Mouse (Mus musculus): ENCODE measurements around the gene 4932438A13Rik.

Gene 4932438A13Rik

DNA sequence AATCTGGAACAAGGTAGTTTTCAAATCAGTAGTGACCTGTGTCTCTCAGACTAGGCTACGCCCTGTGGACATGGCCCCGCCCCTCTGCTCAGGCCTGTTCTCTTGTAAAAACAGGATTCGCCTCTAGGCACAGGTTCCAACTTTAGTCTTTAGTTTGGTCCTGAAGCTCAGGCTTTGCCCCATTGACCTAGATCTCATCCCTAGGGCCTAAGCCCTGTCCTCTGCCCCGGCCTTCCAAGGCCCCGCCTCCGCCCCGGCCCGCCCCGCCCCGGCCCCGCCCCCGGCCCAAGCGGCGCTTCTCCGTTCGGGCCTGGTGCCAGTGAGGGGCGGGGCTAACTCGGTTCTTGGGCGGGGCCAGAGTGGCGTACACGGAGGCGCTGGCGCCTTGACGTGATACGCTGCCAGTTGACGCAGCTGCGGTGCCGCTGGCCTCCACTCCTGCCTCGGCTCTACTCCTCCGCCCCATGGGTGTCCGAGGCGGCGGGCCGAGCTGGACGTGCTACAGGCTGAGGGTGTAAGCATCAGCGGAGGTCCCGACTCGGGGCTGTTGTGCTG lies at the start of gene 4932438A13Rik:
4932438A13Rik (plus strand) TSS at position 384 of the 555 bp plus-strand sequence.
- peak; percentile 88 for DNase-seq (ENCODE audit: low read depth, low spot score)

DNA sequence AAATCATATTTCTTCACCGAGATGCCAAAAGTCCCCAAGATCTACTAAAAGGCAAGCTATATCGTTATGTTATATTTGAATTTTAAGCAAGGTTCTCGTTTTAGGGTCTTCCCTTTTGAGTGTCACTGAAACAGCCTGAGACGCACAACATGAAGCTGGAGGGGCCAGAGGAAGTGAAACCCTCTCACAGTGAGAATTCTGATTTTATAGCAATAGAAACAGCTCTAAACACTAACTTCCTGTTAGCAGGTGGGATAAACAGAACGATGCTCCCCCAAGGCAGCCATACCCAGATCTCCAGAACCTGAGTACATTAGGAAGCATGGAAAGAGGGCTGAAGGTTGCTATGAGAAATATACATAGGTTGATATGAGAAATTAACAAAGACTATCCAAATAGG lies 46.3 kb upstream of the 4932438A13Rik start:
- DNase-seq (ENCODE audit: low read depth, low spot score), result no peak

DNA sequence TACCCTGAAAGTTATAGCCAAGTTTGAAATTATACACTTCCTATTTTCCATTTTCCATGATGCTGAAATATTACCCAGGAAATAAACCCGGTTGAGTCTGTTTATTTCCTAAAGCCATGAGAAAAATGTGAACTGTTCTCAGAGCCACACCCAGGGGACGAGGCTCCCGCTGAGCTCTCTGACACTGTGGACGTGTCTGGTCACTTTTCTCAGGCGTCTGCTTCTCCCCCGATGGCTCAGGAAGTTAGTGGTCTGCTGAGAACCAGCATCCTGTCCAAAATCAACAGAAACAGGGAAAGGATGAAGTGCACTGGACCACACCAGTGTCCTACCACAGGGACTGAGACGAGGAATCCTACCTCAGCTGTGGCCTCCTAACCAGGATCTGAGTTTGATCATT lies 43.5 kb upstream of the 4932438A13Rik start:
- DNase-seq (ENCODE audit: low read depth, low spot score), result no peak

DNA sequence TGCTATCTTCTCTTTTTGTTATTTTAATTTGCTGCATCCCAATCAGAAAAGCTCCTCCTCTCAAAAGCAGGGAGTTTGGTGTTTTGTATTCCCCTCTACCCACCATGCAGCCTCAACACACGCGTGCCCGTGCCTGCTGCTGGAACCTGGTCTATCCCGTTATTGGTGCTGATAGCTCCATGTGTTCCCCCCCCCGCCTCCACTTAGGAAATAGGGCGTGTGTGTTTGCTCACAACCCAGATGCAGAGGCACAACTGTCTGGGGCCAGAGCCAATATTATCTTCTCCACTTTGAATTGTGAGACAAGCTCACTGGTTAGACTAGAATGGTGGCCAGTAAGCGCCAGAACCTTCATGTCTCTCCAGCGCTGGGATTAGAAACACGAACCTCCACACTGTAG lies 41.9 kb upstream of the 4932438A13Rik start:
- no peak for DNase-seq (ENCODE audit: low read depth, low spot score)

DNA sequence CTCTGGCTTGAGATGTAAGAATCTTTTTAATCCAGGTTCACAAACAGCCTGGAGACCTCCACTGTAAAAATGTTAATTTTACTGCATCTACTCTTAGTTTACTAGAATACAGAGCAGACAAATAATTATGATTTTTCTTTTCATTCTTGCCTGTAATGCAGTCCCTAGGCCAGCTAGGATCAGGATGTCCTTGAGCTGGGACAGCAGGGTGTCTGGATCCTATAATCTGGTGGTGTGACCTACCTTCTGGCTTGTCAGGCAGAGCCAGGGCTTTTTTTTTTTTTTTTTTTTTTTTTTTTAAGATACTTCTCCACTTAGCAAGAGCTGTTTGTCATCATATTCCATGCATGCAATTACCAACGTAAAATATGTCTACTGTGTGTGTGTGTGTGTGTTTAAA lies 37.8 kb upstream of the 4932438A13Rik start:
- DNase-seq (ENCODE audit: low read depth, low spot score), result no peak

DNA sequence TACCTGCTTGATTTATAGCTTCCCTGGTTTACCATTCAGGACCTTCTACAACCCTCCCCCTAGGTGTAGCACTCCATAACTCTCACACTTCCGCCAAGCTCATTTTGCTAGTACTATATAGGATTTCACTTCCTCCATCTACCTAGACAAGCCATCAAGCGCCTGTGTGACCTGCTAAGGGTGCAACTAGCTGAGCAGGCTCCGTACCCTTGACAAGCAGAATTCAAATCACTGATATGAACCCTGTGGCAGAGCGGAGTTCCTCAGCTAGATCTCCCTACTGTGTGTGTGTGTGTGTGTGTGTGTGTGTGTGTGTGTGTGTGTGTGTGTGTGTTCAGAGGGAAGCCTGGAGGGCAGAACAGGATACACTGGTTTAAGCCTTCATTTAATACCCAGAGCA lies 37.4 kb upstream of the 4932438A13Rik start:
- DNase-seq (ENCODE audit: low read depth, low spot score), result no peak

DNA sequence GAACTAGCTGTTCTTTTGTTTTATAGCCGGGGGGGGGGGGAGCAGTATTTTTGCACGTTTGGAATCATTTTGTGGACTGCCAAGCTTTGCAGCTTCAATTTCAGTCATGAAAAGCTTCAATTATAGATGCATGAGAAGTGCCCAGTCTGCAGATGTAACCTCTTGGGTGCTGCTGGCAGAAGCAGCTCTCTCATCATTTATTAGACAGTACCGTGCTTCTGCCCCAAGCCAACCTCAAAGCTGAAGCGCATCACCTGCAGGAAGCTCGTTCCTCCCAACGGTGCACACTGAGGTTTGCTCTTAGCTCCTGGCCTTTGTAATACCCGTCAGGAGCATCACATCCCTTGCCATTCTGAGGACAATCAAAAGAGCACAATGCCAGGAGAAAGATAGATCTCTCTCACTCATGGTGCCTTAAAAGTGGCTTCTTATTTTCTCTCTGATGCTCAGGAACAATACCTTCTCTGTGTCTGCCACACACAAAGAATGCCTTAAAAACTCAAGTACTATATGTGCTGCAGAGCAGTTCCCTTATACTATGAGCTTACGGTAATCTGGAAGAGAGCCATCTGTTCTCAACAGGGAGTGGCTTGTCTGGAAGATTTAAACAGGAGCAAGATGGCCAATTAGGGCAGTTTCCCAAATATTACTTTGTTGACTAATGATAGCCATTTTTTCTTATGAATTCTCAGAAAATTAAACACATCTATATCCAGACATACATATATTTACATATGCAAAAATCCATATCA lies 35.5 kb upstream of the 4932438A13Rik start:
- no peak for DNase-seq (ENCODE audit: low read depth, low spot score)

DNA sequence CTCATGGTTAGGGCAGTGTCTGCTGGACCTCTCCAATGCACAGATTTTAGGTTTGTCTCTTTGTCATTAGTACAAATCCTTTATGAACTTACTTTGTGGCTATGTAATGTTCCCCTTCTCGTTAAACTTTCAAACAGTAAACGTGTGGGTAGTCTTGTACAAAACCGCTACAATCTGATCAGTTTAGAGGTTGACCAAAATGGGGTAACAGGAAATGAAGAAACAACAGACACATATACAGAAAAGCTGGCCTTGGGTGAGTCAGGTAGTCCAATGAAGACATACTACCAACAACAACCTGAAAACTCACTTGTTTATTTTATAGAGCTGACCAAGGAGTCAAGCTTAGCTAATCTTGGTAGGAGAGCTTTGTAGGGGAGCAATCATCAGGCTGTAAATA lies 32.7 kb upstream of the 4932438A13Rik start:
- no peak for DNase-seq (ENCODE audit: low read depth, low spot score)

DNA sequence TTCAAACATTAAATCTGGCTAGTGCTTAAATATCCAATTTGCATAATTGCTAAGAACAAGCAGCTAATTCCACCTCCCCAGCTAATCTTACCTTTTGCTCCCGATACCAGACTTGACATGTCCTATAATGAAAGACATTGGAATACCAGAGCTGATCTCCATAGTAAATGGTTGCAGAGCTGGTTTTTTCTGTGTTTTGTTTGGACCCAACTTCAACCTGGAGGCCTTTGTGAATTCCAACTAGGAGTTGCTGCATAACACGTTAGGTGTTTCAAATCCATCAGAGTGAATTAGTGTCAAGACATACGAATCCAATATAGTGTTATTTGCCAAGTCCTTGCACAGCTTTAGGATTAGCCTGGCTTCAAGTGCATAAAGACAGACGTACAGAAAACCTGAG lies 28.5 kb upstream of the 4932438A13Rik start:
- no peak for DNase-seq (ENCODE audit: low read depth, low spot score)

DNA sequence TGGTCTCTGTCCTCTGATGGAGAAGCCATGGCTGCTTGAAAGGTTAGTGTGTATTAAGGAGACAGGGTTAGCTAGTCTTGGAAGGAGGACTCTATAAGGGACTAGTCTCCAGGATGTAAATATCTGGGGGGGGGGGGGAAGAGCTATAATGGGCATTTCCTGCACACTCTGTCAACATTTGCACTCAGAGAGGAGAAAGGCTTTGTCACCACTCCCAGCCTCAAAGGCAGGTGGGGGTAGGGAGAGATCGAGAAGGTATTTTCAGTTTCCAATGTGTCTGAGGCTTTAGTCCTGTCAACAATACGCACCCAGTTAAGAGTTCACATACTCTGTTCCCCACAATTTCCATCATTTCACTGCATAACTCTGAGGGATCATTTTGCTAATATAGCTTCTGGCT lies 28.1 kb upstream of the 4932438A13Rik start:
- DNase-seq (ENCODE audit: low read depth, low spot score), result no peak

DNA sequence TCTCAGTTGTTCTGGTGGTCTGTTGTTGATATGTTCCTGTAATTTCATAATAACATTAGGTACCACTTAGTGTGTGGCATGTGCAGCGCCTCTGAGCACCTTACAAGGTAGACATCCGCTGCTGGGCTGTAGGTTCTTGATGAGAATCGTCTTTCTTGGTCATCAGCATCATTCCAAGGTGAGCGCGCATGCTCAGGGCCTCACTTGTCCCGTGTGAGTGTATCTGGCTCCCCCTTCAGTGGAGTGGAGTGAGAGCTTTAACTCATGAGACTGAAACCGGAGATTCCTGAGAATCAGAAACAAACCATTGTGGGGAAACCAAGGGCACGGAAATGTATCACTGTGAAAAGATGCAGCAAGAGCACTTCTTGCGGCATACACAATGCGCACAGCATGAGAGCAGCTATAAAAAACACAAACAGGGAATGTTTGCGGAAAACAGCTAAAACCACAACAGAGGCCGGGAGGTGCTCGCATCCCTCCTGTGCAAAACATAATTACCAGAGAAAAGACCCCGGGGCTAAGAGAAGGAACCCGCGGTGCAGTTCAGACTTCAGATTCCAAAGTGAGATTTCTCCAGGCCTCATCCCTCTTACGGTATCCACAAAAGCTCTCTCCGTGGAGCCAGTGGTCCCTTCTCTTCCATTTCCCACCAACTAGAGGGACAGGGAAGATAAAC lies 27.2 kb upstream of the 4932438A13Rik start:
- DNase-seq (ENCODE audit: low read depth, low spot score), result peak; percentile 30

DNA sequence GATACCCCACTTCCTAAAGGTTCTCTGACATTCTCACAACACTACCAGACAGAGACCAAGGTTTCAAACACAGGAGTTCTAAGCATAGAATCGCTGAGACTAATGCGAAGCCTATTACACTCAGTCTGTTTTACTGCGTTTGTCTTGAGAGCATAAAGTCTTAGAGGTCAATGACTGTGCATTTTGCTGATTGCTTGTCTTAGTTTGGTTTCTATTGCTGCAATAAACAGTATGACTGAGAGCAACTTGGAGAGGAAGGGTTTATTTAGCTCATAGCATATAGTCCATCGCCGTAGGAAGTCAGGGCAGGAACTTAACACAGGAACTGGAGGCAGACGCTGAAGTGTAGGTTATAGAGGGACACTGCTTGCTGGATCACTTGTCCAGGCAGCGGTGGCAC lies 26.1 kb upstream of the 4932438A13Rik start:
- no peak for DNase-seq (ENCODE audit: low read depth, low spot score)

DNA sequence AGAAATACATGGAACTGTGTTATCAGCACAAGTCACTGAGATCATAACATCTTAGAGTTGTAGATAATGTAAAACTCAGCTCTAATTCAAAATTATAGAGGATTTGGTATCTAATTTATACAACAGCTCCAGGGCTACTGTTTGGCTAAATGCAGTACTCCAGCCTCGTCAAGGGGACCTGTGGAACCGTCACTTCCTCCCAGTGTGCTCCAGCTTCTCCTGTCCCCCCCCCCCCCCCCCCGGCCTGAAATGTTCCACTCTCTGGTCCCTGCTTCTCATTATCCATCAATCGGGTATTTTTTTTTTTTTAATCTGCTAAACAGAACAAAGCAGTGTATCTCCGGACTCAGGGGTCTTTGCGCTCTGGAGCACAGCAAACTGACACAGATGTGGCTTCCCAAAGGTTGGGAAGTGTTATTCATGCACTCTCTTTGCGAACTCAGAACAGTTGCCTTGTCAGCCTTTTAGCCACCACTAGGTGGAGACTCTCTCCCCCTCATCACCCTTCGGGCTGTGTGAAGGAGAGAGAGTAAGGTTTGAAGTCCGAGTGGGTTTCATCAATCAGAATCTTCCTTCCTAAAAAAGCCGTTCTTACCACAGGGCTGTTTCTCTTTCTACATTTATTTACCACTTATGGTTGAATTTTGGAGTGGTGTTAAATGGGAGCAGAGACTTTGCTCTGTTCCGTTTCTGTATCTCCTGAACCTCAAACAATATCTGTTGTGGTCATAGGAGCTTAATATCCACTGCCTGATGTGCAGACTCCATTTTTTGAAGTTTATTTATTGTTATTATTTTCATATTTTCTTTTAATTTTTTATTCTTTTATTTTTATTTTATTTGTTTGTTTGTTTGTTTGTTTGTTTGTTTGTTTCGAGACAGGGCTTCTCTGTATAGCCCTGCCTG lies 22.0 kb upstream of the 4932438A13Rik start:
- DNase-seq (ENCODE audit: low read depth, low spot score), result peak; percentile 80

DNA sequence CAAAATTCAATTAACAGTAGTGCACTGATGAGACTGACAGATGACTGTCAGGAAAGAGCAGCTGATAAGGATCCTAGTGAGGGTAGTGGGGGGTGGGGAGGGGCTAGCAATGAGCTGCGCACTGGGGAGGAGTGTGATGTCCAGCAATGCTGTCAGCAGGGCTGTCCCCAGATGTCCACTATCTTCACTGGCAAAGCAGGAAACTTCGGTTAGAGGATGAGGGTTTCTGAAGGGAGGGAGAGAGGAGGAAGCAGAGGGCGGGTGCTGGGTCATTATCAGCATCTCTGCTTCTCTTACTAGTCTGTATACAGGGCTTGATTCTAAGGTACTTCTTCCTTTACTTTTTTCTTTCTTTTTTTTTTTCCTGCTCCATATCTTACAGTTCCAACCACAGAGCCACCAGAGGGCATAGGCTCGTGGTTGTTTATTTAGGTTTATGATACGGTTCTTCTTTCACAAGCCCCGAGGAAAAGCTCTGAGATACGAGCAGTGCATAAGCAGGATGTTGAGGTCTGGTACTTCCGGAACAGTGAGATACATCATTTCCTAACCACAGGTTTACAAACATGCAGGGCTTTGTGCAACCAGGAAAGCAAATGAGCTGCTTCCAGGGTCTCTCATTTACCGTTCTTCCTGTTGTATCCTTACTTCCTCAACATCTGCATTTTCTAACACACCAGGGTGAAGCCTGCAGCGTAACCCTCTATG lies 9.0 kb upstream of the 4932438A13Rik start:
- DNase-seq (ENCODE audit: low read depth, low spot score), result no peak

DNA sequence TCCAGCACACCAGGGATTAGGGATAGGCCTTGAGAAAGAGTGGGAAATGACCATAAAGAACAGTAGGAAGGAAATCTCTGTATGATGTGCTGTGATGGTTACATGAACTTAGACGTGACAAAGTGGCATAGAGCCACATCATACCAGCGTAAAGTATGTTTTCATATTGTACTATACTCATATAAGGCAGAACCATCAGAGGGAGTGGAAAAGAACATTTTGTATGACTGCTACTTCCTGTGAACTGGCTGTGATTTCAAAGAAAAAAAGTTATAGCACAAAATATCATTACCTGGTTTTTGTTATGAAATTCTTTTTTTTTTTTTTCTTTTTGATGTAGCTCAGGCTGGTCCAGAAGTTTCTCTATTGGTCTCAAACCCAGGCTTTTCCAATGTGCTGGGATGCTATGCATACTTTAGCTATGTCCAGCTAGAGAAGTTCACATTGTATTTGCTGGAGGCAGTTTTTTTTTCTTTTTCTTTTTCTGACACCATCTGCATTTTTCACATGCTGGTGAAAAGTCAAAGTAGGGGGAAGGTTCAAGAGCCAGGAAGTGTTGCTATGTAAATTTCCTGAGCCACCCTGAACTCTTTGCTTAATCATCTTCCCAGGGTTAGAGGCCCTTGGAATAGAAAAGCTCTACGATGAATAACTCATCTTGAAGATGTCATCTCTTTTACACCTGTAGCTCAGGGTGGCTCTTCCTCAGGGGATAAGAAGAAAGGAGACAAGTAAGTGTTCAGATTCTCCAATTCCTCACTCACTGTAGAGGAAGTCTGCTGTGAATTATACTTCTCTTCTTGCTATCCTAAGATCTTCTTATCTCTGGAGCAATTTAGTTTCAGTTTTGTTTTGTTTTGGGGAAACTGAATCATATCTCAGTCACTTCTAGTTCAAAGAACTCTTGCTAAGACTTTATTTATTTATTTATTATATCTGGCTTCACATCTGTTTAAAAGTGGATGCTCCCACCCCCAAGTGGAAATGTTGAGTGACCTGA lies 1.2 kb upstream of the 4932438A13Rik start:
- no peak for DNase-seq (ENCODE audit: low read depth, low spot score)

DNA sequence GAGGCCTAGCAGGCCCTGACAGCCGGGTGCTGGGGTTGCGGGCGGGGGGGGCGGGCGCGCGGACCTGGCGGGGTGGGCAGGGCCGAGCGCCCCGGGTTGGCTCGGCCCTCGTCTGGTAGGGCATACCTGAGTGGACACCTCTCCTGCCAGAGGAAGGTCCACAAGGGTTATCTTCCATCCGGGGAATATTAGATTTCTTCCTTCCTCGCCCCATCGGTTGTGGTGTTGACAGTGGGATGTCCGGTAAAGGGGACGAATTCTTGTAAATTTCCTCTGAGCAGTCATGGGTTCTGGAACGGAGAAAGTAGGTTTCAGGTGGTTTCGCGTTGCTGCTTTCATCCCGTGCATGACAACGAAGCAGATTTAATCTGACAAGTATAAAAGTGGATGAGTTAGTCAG lies 523 bp downstream of the 4932438A13Rik start:
- DNase-seq (ENCODE audit: low read depth, low spot score), result peak; percentile 26

DNA sequence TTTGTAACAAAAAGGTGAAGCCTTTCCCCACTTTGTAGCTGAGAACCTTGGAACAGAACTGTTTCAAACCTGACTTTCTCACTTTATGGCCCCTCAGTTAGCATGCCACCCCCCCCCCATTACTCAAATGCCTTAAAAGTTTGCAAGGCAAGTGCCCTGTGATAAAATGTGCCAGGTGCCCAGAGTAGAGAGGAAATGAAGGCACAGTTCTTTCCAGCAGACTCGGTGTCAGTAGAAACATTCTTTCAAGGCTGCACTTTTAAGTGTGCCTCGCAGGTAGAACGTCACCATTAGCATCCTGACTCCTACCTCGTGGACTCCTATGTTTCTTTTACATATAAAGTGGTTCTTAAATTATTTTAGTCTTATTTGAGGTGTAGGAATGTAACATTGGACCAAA lies 977 bp downstream of the 4932438A13Rik start:
- DNase-seq (ENCODE audit: low read depth, low spot score), result no peak

DNA sequence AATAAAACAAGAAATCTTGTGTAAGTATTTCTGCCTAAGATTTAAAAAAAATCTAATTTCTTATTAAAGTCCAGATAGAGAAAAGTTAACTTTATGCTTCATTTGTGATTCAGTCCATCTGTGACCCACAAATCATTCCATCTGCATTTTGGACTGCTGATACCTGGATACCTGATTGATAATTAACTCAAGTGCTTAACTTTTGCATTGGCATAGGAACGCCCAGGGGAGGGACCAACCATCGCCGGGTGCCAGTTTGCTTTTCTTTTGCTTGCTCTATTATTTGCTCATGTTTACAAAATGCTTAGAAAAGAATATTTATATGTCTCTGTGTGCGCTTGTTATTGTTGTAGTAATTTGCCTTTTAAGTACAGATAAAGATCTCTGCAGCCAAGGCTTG lies 1.6 kb downstream of the 4932438A13Rik start:
- DNase-seq (ENCODE audit: low read depth, low spot score), result no peak

DNA sequence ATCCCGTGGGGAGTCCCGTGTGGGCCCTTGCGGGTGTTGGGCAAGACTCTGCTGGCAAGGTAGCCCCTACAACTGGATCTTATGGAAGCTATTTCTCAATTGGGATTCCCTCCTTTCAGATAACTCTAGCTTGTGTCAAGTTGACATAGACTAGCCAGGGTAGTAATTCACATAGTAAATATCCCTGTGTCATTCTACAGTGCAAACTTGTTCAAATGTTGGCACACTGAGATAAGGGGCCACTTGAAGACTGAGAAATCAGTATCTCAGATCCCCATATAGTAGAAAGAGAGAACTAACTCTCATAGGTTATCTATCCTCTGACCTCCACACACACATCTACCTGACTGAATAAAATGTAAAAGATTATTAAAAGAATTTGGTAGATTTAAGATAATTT lies 42.5 kb downstream of the 4932438A13Rik start:
- no peak for DNase-seq (ENCODE audit: low read depth, low spot score)

DNA sequence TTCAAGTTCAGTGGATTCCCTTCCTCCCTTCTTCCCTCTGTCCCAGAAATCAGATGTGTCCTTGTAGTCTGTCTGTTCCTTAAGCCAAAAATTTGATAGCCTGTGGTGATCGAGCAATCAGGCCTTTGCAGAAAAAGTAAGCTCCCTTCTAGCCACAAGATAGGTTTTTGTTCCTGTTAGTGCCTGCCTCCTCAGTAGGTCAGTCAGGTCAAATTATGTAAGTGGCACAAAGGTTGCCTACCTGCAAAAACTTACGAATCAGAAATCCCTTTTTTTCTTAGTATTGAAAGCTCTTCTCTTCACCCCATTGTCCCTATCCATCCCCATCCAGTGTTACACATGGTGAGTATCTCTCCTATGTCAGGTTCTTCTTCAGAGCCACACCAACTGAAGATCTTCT lies 54.9 kb downstream of the 4932438A13Rik start:
- DNase-seq (ENCODE audit: low read depth, low spot score), result no peak
